Mouse (Mus musculus): ENCODE data around the gene 1700013F07Rik.
A peak's percentile ranks its signal among the peaks of the same experiment; 100 is the strongest.
"Not testable (repeated sequence)": the region's sequence is repeated elsewhere in the genome, so short reads cannot be mapped to it uniquely, and the experiment has no call there.

1700013F07Rik gene

DNA sequence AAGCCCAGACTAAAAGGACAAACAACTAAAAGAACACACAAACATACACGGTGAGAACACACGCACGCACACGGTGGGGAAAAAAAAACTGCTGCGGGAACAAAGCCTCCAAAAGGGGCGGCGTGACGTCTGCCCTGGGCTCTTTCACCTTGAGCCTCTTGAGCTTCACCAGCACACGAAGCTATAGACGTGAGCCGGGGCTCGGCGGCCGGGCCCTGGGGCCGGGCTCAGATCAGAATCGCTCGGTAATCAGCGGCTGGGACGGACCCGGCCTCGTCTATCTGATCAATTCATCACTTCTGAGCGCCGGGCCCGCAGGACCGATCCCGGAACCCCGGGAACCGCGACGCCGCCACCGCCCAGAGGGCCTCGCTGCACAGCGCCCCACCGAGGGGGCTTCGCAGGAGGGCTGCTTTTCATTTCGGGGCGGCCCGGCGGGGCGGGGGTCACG is 20.2 kb downstream of the 1700013F07Rik start:
- no peak for DNase-seq

- DNase-seq, result peak; percentile 96
Observed at GRCm38 (mm10) chr3:108554587-108555312, 20.8 kb downstream of the 1700013F07Rik start.

DNA sequence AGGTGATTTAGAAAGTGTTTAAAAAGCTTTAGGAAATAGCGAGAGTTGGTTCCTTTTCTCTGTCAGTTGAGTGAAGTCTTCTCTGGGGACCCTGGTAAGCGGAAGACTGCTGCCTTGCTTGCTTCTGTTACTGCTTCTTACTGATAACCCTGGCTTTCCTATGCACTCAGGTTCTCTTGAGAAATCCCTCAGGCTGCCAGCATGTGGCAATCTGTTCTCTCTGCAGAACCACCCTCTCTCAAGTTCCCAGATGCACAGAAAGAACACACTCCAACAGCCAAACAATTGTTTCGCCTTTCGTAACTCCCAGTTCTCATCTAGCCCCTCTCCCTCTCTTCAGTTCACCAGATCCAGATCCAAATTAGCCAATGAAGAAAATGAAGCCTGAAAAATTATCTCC is 23.9 kb downstream of the 1700013F07Rik start:
- no peak for DNase-seq

DNA sequence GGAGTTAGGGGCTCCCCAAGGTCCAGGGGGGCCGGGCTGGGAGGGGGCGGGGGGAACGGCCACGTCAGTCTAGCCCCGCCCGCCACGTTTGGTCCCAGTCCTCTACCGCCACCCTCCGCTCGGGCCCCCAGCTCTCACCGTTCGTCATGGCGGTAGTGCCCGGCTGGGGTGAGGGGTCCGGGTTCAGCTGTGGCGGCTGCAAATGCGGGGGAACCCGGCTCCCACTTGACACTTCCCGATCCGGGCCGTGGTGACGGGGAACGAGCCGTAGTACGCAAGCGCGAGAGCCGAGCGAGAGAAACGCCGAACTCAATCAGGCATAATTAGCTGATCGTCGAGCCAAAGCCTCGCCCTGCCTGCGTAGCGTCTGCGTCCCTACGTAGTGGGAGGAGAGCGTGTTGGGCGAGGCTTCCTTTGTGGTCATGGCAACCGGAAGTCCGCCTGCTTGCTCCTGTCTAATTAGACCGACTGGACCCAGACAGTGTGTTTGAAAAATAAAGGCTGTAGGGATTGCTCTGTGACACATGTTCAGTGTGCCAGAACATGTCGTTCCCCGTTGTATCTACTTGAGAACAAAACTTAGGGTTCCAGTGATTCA is 28.3 kb downstream of the 1700013F07Rik start, which contains the start of gene Tmem167b:
Tmem167b (minus strand) TSS at position 334 of the 598 bp plus-strand sequence.
- DNase-seq, result peak; percentile 97

DNA sequence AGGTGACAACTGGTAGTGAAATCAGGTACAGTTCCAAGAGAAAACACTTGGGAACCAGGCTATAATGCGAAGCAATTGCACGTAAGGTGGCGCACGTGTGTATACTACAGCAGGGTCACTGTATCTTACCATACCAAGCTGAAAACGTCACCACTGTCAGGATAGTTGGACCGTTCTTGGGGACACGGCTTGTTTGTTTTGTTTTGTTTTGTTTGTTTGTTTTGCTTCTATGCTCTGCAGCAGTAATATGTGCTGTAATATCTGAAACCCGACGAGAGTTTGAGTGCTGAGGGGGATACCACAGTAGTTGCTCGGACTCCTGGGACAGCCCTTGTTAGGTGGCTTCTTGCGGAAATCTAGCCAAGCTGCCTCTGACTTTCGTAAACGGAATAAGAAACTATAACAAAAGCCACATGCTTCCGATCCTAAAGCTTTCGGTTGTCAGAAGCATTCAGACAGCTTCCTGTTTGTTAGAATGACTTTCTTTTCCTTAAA is 28.9 kb downstream of the 1700013F07Rik start:
- DNase-seq, result peak; percentile 50

GRCm38 (mm10) chr3:108563309-108563708 is 29.4 kb downstream of the 1700013F07Rik start:
- DNase-seq, result peak; percentile 84

- DNase-seq, result no peak
Observed at GRCm38 (mm10) chr3:108567990-108568877, 34.3 kb downstream of the 1700013F07Rik start.

DNA sequence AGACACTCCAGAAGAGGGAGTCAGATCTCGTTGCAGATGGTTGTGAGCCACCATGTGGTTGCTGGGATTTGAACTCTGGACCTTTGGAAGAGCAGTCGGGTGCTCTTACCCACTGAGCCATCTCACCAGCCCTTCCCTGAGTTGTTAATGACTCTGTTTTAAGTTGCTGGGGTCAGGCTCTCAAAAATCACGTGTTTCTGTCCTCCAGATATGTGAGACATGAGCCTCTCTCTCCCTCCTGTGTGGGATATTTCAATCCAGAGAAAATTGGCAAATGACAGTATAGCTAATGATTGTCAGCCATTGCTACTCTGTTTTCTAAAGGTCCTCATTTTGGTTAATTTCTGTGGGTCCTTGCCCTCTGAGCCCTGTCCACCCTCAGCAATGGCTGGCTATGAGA is 35.7 kb downstream of the 1700013F07Rik start:
- not testable (repeated sequence) for DNase-seq

- no peak for DNase-seq
Observed at GRCm38 (mm10) chr3:108570813-108571212, 36.9 kb downstream of the 1700013F07Rik start.

- peak; percentile 98 for DNase-seq
Observed at GRCm38 (mm10) chr3:108571443-108572294, 37.7 kb downstream of the 1700013F07Rik start, which contains the start of gene Taf13. TSS of gene Taf13 (plus strand) at chr3:108571698.

DNA sequence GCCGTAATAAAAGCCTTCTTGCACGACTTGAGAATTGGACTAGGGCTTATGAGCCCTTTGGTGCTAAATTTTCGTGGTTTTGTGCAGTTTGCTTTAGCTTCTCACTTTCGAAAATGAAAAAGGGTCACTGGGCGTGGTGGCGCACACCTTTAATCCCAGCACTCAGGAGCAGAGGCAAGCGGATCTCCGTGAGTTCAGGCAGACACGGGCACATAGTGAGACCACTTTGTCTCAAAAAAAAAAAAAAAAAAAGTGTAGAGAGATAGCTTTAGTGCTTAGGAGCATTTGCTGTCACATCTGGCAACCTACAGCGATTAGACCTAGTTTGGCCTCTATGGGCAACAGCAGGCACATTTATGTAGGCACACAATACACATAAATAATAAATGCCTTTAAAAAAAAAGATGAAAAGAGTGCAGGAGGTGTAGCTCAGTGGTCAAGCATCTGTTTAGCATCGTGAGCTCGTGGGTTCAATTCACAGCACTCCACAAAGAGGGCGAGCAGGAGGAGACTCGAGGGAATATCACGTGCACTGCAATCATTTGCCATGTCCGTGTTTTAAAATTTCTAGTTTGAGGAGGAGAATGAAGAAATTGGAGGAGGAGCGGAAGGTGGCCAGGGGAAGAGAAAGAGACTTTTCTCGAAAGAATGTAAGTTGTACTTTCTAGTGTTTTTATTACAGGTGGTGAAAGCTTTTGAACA is 38.5 kb downstream of the 1700013F07Rik start:
- DNase-seq, result no peak

DNA sequence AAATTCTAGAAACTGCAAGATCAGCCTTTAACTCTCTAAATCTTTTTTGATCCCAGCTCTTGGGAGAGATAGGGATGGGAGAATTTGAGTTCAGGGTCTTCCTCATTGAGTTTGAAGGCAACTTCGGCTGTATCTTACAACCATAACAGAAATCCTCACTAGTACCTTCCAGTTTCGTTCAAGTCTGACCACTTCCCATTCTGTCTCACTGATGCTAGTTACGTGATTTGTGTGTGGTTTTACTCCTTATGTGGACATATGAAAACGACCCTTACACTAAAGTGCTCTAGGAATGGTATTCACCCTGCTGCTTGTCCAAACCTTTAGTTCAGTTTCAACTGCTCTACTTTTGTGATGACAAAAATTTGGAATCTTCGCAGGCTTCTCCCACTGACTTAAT is 40.1 kb downstream of the 1700013F07Rik start:
- no peak for DNase-seq

- DNase-seq, result no peak
Observed at GRCm38 (mm10) chr3:108584580-108584979, 50.6 kb downstream of the 1700013F07Rik start.

- no peak for DNase-seq
Observed at GRCm38 (mm10) chr3:108588446-108588845, 54.5 kb downstream of the 1700013F07Rik start.

DNA sequence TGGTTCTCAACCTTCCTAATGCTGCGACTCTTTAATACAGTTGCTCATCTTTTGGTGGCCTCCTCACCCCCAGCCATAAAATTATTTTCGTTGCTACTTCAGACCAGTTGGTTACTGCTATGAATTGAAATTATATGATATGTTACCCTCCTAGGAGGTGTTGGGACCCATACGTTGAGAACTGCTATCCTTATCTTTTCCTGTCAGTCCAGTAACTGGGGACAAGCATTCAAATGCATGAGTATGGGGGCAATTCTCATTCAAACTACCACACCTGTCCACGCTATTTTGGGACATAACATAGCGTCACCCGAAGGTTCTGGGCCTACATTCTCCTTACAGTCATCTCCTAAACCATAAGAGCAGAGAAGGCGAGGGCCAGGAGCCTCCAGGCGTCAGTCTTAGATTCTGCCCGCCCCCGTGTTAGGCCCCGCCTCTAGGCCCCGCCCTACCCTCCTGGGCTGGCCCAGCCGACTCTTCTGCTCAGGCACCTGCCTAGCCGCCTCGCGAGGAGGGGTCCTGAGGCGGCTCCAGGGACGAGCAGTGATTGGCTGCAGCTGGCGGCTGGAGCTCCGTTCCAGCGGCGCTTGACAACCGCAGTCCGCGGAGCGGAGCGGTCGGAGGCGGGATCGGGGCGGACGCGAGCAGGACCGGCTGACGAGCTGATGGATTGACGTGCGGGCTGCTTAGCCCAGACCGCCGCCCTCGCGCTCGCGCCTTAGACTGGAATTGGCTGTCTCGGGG is 57.0 kb downstream of the 1700013F07Rik start, which contains the start of gene Wdr47:
Wdr47 (plus strand) TSS at position 494 of the 744 bp plus-strand sequence.
- DNase-seq, result peak; percentile 98

GRCm38 (mm10) chr3:108591530-108592522 is 57.9 kb downstream of the 1700013F07Rik start:
- peak; percentile 79 for DNase-seq
